Mouse (Mus musculus) cerebellum, adult 2 months (tissue): ENCODE results near the gene Dnaja4.

Experiments used
- CTCF ChIP-seq: fragments of 200-500 bp; IDR thresholded peaks from 2 replicates; pipeline ENCODE4 v1.5.1; 2011; ENCODE audit warnings: low read depth, mild to moderate bottlenecking, control low read depth, low read length, moderate library complexity, borderline replicate concordance; ENCODE audit not compliant: insufficient read depth
- POLR2A ChIP-seq: fragments of 200-500 bp; IDR thresholded peaks from 2 replicates; pipeline ENCODE4 v1.6.1; 2011; ENCODE audit warnings: low read length, control low read depth, borderline replicate concordance; ENCODE audit not compliant: insufficient read depth

- TF ChIP-seq CTCF (no peak), POLR2A (no peak)
Measured at GRCm38 (mm10) chr9:54655846-54656245, 42.8 kb upstream of the Dnaja4 start.
